Mouse (Mus musculus) lung, adult 2 months (tissue): ENCODE data around the gene Spon1.

Experiments used
- CTCF ChIP-seq: fragments of 200-500 bp; IDR thresholded peaks from 2 replicates; pipeline ENCODE4 v1.5.1; 2011; ENCODE audit warnings: mild to moderate bottlenecking, low read length, control low read depth; ENCODE audit not compliant: insufficient read depth
- POLR2A ChIP-seq: fragments of 200-500 bp; IDR thresholded peaks from 2 replicates; pipeline ENCODE4 v1.6.1; 2011; ENCODE audit warnings: low read depth, mild to moderate bottlenecking, control low read depth, low read length, borderline replicate concordance; ENCODE audit errors: extremely low read depth

- no peak for TF ChIP-seq CTCF
- no peak for TF ChIP-seq POLR2A
Measured at GRCm38 (mm10) chr7:113767546-113767945, 1.7 kb downstream of the Spon1 start.
